Mouse (Mus musculus) midbrain, embryonic 14.5 days (tissue): ENCODE data around the gene B3galt6. TPM values are rescaled to one million over a fixed set of nuclear protein-coding genes. Genes with fewer than 3 reads are reported as not detected.

Experiments used
- ATAC-seq: fragments of 200-750 bp; cut with Nextera tagmentation; 2 replicates; pipeline ENCODE4 v1.8.0; 2017; ENCODE audit warnings: moderate number of reproducible peaks, moderate library complexity; ENCODE audit not compliant: low FRiP score, low TSS enrichment
- DNase-seq: peaks from one replicate; pipeline ENCODE4 v3.0.0-alpha.2; 2015
- H3K27ac ChIP-seq: fragments of 300-500 bp; sonication (generic); replicated peaks from 2 replicates; pipeline ENCODE4 v1.5.1; 2014; ENCODE audit warnings: mild to moderate bottlenecking, low read depth, low read length, moderate library complexity
- H3K27me3 ChIP-seq: fragments of 300-500 bp; sonication (generic); 2 replicates; pipeline ENCODE4 v1.6.1; 2014; ENCODE audit warnings: low read length, control low read depth, mixed read lengths; ENCODE audit not compliant: control insufficient read depth, insufficient read depth
- H3K36me3 ChIP-seq: fragments of 300-500 bp; sonication (generic); 2 replicates; pipeline ENCODE4 v1.6.1; 2014; ENCODE audit warnings: low read length, control low read depth; ENCODE audit not compliant: control insufficient read depth, insufficient read depth
- H3K4me1 ChIP-seq: fragments of 300-500 bp; sonication (generic); 2 replicates; pipeline ENCODE4 v1.6.1; 2014; ENCODE audit warnings: mild to moderate bottlenecking, antibody characterized with exemption, low read length, control low read depth; ENCODE audit not compliant: control insufficient read depth, insufficient read depth
- H3K4me2 ChIP-seq: fragments of 300-500 bp; sonication (generic); 2 replicates; pipeline ENCODE4 v1.6.1; 2014; ENCODE audit warnings: mild to moderate bottlenecking, low read length, moderate library complexity
- H3K4me3 ChIP-seq: fragments of 300-500 bp; sonication (generic); replicated peaks from 2 replicates; pipeline ENCODE4 v1.5.1; 2014; ENCODE audit warnings: low read depth, low read length
- H3K9ac ChIP-seq: fragments of 300-500 bp; sonication (generic); replicated peaks from 2 replicates; pipeline ENCODE4 v1.6.1; 2014; ENCODE audit warnings: mild to moderate bottlenecking, low read length, moderate library complexity
- H3K9me3 ChIP-seq: fragments of 300-500 bp; sonication (generic); 2 replicates; pipeline ENCODE4 v1.6.1; 2016; ENCODE audit warnings: low read length, control low read depth, mixed read lengths; ENCODE audit not compliant: control insufficient read depth
- WGBS: fragments of 180-500 bp; shearing (Covaris S2); extraction: QIAGEN DNeasy Blood & Tissue Kit; methylation state at CpG from one replicate; pipeline ENCODE4 v1.1.7; 2014; 5-methylcytosine and 5-hydroxymethylcytosine counted together
- polyA plus RNA-seq: library from polyadenylated mRNA; unstranded; fragments of >200 nt; fragmentation: Nextera tagmentation; extraction: Ambion mirVana; gene quantifications from 2 replicates; pipeline ENCODE4 v1.2.1, GENCODE M21; 2014

The B3galt6 gene
- polyA plus RNA-seq, 1 experiment from 2014 or later, result 36.3 TPM

DNA sequence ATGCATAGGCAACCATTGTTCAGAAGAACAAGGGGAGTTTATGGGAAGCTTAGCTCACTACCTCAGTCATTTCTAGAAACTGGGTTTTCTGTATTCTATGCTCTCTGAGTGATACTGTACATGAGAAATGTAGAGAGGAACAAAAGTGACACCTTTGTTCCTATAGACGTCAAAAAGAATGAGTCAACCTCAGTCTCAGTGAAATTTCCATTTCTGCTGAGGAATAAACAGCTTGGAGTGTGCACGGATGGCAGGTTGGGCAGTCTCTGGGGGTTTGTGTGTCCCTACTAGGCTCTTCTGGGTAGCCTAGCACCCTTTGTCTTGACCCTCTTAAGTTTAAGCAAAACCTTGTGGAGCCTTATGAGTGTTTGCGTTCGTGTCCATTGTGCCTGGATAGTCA is 15.9 kb upstream of the B3galt6 start:
- 93% methylated on average over 4 of the region's 4 CpGs for WGBS
- ATAC-seq (no peak), DNase-seq (no peak)
- Histone ChIP-seq H3K4me1 (no peaks in the 10 kb centered on the region), H3K4me3 (no peak overlapping the region), H3K9ac (no peak overlapping the region), H3K27ac (no peak overlapping the region), H3K9me3 (no peaks in the 10 kb centered on the region), H3K36me3 (peaks cover 89% of the 10 kb centered on the region), H3K4me2 (no peak overlapping the region), H3K27me3 (no peaks in the 10 kb centered on the region)

DNA sequence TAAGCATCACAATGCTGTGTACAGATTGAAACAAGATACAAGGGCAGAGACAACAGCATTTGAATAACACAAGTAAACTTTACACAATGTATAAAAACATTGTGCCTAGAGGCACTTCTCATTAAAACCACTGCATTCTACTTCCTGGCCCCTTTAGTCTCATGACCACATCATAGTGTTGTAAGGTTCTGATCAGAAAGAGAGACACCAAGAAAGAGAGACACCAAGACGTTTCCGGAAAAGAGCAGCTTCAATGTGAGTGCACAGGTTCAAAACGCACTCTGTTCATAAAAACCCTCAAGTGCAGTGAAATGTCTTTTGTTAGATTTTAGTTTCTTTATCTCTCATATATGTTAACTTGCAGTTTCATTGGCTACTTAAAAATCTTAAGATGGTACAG is 11.7 kb upstream of the B3galt6 start:
- H3K4me3 ChIP-seq, result no peak overlapping the region
- no peaks in the 10 kb centered on the region for H3K27me3 ChIP-seq
- DNase-seq (no peak), ATAC-seq (no peak)
- H3K4me2 ChIP-seq, result no peak overlapping the region
- 96% methylated on average over 3 of the region's 3 CpGs for WGBS
- peaks cover 89% of the 10 kb centered on the region for H3K36me3 ChIP-seq
- no peaks in the 10 kb centered on the region for H3K4me1 ChIP-seq
- no peak overlapping the region for H3K9ac ChIP-seq
- no peaks in the 10 kb centered on the region for H3K9me3 ChIP-seq
- no peak overlapping the region for H3K27ac ChIP-seq

DNA sequence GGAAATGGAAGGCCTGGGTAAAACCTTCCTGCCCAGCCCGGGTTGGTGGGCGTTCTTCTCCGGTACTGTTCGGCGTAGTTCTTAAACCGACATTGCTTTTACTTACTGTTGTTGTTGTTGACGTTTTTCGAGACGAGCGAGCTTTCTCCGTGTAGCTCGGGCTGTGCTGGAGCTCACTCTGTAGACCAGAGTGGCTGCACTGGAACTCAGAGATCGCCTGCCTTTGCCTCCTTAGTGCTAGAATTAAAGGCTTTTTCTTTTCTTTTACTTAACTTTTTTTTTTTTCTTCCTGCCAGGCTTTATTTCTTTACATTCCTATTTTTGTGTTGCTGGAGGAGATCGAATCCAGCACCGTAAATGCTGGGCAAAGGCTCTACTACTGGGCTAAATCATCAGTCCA is 1.2 kb upstream of the B3galt6 start:
- WGBS, result 6% methylated on average over 15 of the region's 15 CpGs
- Histone ChIP-seq H3K9ac (peak overlapping the region; percentile 76), H3K4me1 (peaks cover 24% of the 10 kb centered on the region), H3K27me3 (no peaks in the 10 kb centered on the region), H3K4me2 (peak overlapping the region; percentile 64), H3K27ac (peak overlapping the region; percentile 94), H3K36me3 (peaks cover 29% of the 10 kb centered on the region), H3K9me3 (no peaks in the 10 kb centered on the region), H3K4me3 (peak overlapping the region; percentile 80)
- no peak for ATAC-seq
- no peak for DNase-seq

DNA sequence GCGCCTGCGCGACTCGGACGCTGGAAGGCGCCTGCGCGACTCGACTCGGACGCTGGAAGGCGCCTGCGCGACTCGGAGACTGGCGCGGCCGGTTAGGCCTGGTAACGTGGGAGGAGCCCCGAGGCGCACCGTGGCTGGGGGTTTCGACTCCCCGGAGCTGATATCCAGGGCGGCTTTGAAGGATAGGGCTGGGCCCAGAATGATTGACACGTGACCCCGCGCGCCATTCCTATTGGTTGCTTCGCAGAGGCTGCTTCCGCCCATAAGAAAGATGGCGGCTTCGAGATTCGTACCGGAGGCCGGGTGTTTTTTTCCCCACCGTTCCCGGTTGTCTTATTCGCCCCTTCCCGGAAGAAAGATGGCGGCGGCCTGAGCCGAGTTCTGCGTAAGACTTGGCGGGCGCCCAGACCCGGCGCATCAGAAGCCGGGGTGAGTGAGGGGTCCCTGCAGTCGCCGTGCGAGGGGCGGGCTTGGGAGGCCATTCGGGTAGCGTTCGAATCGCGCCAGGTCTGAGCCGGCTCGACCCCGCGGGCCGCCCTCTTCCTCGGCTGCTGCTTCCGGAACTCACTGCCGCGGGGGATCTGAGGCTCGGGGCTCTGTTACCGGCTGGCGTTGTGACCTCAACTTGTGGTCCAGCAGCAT is 578 bp upstream of the B3galt6 start:
- Histone ChIP-seq H3K4me3 (peak overlapping the region; percentile 80), H3K27ac (peak overlapping the region; percentile 94), H3K9me3 (no peaks in the 10 kb centered on the region), H3K27me3 (no peaks in the 10 kb centered on the region), H3K36me3 (peaks cover 23% of the 10 kb centered on the region), H3K4me2 (peak overlapping the region; percentile 64), H3K9ac (peak overlapping the region; percentile 76), H3K4me1 (peaks cover 24% of the 10 kb centered on the region)
- ATAC-seq, result peak; percentile 86
- WGBS, result under 1% methylated on average over 70 of the region's 70 CpGs
- peak; percentile 98 for DNase-seq

DNA sequence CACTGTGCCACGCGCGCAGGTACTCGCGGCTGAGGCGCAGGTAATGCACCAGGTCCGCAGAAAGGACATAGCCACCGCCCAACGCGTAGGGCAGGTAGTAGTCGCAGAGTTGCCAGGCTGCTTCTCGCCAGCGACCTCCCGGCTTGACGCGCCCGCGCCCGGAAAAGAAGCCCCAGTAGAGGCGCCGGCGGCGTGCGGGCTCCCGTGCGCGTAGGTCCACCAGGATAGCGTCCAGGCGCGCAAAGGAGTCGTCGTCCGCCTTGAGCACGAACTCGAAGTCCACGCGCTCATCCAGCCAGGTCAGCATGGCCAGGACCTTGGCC is 580 bp downstream of the B3galt6 start:
- ATAC-seq (peak; percentile 25; the same call in 1 of the 2 replicates), DNase-seq (no peak)
- peak overlapping the region; percentile 97 for H3K4me2 ChIP-seq
- no peaks in the 10 kb centered on the region for H3K27me3 ChIP-seq
- H3K36me3 ChIP-seq, result peaks cover 11% of the 10 kb centered on the region
- peak overlapping the region; percentile 94 for H3K27ac ChIP-seq
- peak overlapping the region; percentile 68 for H3K9ac ChIP-seq
- WGBS, result 31% methylated on average over 37 of the region's 37 CpGs
- peak overlapping the region; percentile 80 for H3K4me3 ChIP-seq
- H3K4me1 ChIP-seq, result peaks cover 24% of the 10 kb centered on the region
- no peaks in the 10 kb centered on the region for H3K9me3 ChIP-seq

DNA sequence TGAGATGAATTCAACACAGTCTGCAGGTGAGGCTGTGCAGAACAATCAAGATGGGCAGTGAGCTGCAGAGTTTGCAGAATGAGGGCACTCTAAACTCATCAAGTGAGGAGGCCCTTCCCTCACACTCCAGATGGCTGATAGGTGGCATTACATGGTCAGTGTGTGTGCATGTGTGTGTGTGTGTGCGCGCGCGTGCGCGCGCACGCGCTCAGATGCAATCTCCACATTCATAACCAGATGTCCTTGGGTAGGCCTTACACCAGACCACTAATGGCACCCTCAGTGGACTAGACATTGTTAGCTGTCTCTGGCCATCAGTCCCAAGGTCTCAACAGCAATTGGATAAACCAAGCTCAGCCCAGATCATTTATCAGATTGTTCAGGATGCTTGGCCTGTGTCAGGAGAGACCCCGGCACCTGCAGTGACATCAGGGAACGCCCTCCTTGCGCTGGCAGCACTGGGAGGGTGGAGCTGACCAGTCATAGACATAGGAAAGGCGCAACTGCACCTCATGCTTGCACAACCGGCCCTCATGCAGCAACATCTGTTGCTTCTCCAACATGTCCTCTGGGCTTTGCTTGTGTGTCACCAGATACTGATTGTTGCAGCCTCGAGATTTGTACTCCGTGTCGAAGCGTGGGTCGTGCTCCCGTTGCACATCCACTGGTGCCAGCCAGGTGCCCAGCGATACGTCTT is 1.1 kb downstream of the B3galt6 start:
- Histone ChIP-seq H3K9ac (peak overlapping the region; percentile 68), H3K36me3 (peaks cover 6% of the 10 kb centered on the region), H3K4me1 (peaks cover 24% of the 10 kb centered on the region), H3K4me2 (peak overlapping the region; percentile 97), H3K4me3 (peak overlapping the region; percentile 80), H3K27me3 (no peaks in the 10 kb centered on the region), H3K9me3 (no peaks in the 10 kb centered on the region), H3K27ac (peak overlapping the region; percentile 94)
- WGBS, result 87% methylated on average over 22 of the region's 22 CpGs
- ATAC-seq (no peak), DNase-seq (no peak)

DNA sequence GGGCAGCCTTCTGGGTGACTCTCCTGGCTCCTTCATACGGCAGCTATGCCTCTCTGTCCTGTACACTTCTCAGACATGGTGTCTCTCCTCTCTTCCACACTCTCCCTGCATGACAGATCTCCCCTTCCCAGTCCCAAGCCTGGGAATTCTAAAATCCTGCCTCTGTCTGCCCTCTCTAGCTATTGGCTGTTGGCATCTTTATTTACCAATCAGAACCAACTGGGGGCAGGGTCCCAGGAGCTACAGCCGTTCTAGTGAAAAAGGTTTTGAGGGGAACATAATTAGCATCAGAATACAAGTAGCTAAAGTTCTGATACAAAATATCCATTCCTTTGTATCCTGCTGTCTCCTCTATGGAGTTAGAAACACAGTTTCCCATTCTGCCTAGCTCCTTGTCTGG is 8.7 kb downstream of the B3galt6 start:
- H3K4me3 ChIP-seq, result no peak overlapping the region
- H3K36me3 ChIP-seq, result no peaks in the 10 kb centered on the region
- H3K27ac ChIP-seq, result no peak overlapping the region
- H3K4me2 ChIP-seq, result no peak overlapping the region
- no peaks in the 10 kb centered on the region for H3K27me3 ChIP-seq
- 10% methylated on average over 2 of the region's 2 CpGs for WGBS
- DNase-seq (peak; percentile 15), ATAC-seq (no peak)
- H3K9ac ChIP-seq, result no peak overlapping the region
- H3K4me1 ChIP-seq, result no peaks in the 10 kb centered on the region
- no peaks in the 10 kb centered on the region for H3K9me3 ChIP-seq

DNA sequence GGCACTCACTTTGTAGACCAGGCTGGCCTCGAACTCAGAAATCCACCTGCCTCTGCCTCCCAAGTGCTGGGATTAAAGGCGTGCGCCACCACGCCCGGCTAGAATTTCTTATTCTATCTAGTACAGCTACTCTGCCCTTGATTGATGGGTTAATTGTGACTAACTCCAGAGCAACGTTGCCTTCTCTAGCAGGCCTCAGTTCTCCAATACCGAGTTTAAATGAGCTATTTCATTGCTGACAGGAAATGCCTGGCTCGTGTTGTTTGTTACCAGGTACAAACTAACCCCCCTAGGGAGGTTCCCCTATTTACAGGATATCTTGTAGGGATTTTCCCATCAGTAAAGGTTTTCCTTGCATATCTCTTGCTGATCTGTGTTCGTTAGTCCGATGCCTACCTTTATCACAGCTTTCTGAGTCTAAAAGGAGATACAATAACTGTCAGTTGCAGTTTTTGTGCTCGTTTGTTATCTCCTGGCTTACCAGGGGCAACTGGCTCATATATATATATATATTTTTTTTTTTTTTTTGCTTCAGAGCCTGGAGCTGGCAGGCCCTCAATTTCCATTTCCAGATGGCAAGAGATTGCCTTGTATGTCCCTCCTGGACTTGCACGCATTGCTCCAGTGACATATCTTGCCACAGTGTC is 10.9 kb downstream of the B3galt6 start:
- DNase-seq (no peak), ATAC-seq (no peak)
- Histone ChIP-seq H3K4me2 (no peak overlapping the region), H3K9ac (no peak overlapping the region), H3K9me3 (no peaks in the 10 kb centered on the region), H3K4me3 (no peak overlapping the region), H3K27ac (no peak overlapping the region), H3K36me3 (no peaks in the 10 kb centered on the region), H3K4me1 (no peaks in the 10 kb centered on the region), H3K27me3 (no peaks in the 10 kb centered on the region)
- WGBS, result 83% methylated on average over 11 of the region's 12 CpGs

DNA sequence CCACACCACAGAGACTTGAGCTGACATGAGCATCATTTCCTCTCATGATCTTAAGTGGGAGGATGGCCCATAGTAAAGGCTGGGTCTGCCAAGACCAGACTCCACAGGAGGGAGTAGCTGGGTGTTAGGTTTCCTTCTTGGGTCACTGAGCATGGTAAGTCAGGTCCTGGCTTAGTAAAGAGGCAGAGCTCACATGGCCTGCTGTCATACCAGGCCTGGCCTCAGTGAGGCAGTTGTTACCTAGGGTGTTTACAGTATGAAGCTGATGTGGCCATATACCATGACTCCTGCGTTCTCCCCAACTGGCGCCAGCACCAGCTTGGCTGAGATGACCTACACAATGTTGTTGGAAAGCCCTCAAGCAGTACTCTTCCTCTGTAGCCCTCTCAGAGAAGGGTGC is 19.2 kb downstream of the B3galt6 start:
- Histone ChIP-seq H3K4me2 (no peak overlapping the region), H3K4me3 (no peak overlapping the region), H3K27me3 (no peaks in the 10 kb centered on the region), H3K36me3 (no peaks in the 10 kb centered on the region), H3K9ac (no peak overlapping the region), H3K9me3 (no peaks in the 10 kb centered on the region), H3K4me1 (no peaks in the 10 kb centered on the region), H3K27ac (no peak overlapping the region)
- DNase-seq (no peak), ATAC-seq (no peak)
- WGBS, result 86% methylated on average over 2 of the region's 2 CpGs
